Mouse (Mus musculus) stomach, postnatal 0 days (tissue): ENCODE measurements at regions not wholly inside any gene's neighbourhood (a gene's known extent, or its start where the extent isn't known, plus 50 kb on each side); places are given as distances from the start of the nearest gene placed in this dataset.

Experiments
- ATAC-seq: fragments of 200-750 bp; cut with Nextera tagmentation; 2 replicates; pipeline ENCODE4 v1.8.0; 2017; ENCODE audit not compliant: low FRiP score, low TSS enrichment
- DNase-seq: peaks from one replicate; pipeline ENCODE4 v3.0.0-alpha.2; 2016; ENCODE audit warnings: low spot score
- H3K27ac ChIP-seq: fragments of 300-500 bp; sonication (generic); replicated peaks from 2 replicates; pipeline ENCODE4 v1.5.1; 2014; ENCODE audit warnings: mild to moderate bottlenecking, control low read depth
- H3K27me3 ChIP-seq: fragments of 300-500 bp; sonication (generic); 2 replicates; pipeline ENCODE4 v1.6.1; 2014; ENCODE audit warnings: low read length; ENCODE audit not compliant: control insufficient read depth, insufficient read depth
- H3K36me3 ChIP-seq: fragments of 300-500 bp; sonication (generic); 2 replicates; pipeline ENCODE4 v1.6.1; 2014; ENCODE audit warnings: low read length, mixed read lengths; ENCODE audit not compliant: control insufficient read depth, insufficient read depth
- H3K4me1 ChIP-seq: fragments of 300-500 bp; sonication (generic); replicated peaks from 2 replicates; pipeline ENCODE4 v1.6.1; 2014; ENCODE audit warnings: antibody characterized with exemption; ENCODE audit not compliant: control insufficient read depth, insufficient read depth
- H3K4me2 ChIP-seq: fragments of 300-500 bp; sonication (generic); replicated peaks from 2 replicates; pipeline ENCODE4 v1.6.1; 2014; ENCODE audit warnings: low read depth, mild to moderate bottlenecking, control low read depth, moderate library complexity
- H3K4me3 ChIP-seq: fragments of 300-500 bp; sonication (generic); 2 replicates; pipeline ENCODE4 v1.5.1; 2014; ENCODE audit warnings: low read depth, low read length, control low read depth
- H3K9ac ChIP-seq: fragments of 300-500 bp; sonication (generic); 2 replicates; pipeline ENCODE4 v1.6.1; 2014; ENCODE audit warnings: mild to moderate bottlenecking, low read length, control low read depth, mixed read lengths
- H3K9me3 ChIP-seq: fragments of 300-500 bp; sonication (generic); 2 replicates; pipeline ENCODE4 v1.6.1; 2016; ENCODE audit warnings: low read length; ENCODE audit not compliant: control insufficient read depth
- CTCF ChIP-seq: IDR thresholded peaks from 2 replicates; pipeline ENCODE4 v1.5.1; 2016; ENCODE audit warnings: antibody characterized with exemption, low read depth, mild to moderate bottlenecking, moderate library complexity
- EP300 ChIP-seq: optimal IDR thresholded peaks from 2 replicates; pipeline ENCODE3; 2016; ENCODE audit warnings: antibody characterized with exemption
- WGBS: fragments of 180-500 bp; shearing (Covaris S2); extraction: QIAGEN DNeasy Blood & Tissue Kit; methylation state at CpG from one replicate; pipeline ENCODE4 v1.1.7; 2014; 5-methylcytosine and 5-hydroxymethylcytosine counted together

GRCm38 (mm10) chr1:194428586-194428985, 189.4 kb upstream of the Plxna2 start:
- DNase-seq (no peak), ATAC-seq (no peak)
- Histone ChIP-seq H3K36me3 (no peaks in the 10 kb centered on the region), H3K4me3 (no peak overlapping the region), H3K9me3 (no peaks in the 10 kb centered on the region), H3K4me2 (no peak overlapping the region), H3K27me3 (no peaks in the 10 kb centered on the region), H3K9ac (no peak overlapping the region), H3K27ac (no peak overlapping the region), H3K4me1 (no peaks in the 10 kb centered on the region)
- TF ChIP-seq EP300 = no peak
- TF ChIP-seq CTCF = no peak
- 74% methylated on average over 3 of the region's 3 CpGs for WGBS

GRCm38 (mm10) chr1:194426293-194426692, 191.7 kb upstream of the Plxna2 start:
- Histone ChIP-seq H3K9ac (no peak overlapping the region), H3K9me3 (no peaks in the 10 kb centered on the region), H3K4me3 (no peak overlapping the region), H3K4me2 (no peak overlapping the region), H3K27ac (no peak overlapping the region), H3K27me3 (no peaks in the 10 kb centered on the region), H3K4me1 (no peaks in the 10 kb centered on the region), H3K36me3 (no peaks in the 10 kb centered on the region)
- DNase-seq (no peak), ATAC-seq (no peak)
- no peak for TF ChIP-seq EP300
- no peak for TF ChIP-seq CTCF
- whole genome bisulfite sequencing = 44% methylated on average over 6 of the region's 6 CpGs

GRCm38 (mm10) chr1:194424201-194424600, 193.8 kb upstream of the Plxna2 start:
- H3K36me3 ChIP-seq = no peaks in the 10 kb centered on the region
- no peaks in the 10 kb centered on the region for H3K9me3 ChIP-seq
- DNase-seq (no peak), ATAC-seq (no peak)
- H3K27ac ChIP-seq = no peak overlapping the region
- H3K4me3 ChIP-seq = no peak overlapping the region
- H3K4me1 ChIP-seq = no peaks in the 10 kb centered on the region
- 83% methylated on average over 2 of the region's 2 CpGs for WGBS
- H3K4me2 ChIP-seq = no peak overlapping the region
- no peak overlapping the region for H3K9ac ChIP-seq
- no peaks in the 10 kb centered on the region for H3K27me3 ChIP-seq
- TF ChIP-seq CTCF (no peak), EP300 (no peak)

GRCm38 (mm10) chr1:194412193-194412592, 205.8 kb upstream of the Plxna2 start:
- Histone ChIP-seq H3K4me1 (no peaks in the 10 kb centered on the region), H3K4me2 (no peak overlapping the region)

GRCm38 (mm10) chr1:194411788-194412187, 206.2 kb upstream of the Plxna2 start:
- ATAC-seq = no peak

More at GRCm38 (mm10) chr1:194412193-194412592, 205.8 kb upstream of the Plxna2 start:
- Histone ChIP-seq H3K9me3 (no peaks in the 10 kb centered on the region), H3K4me3 (no peak overlapping the region), H3K27ac (no peak overlapping the region), H3K36me3 (no peaks in the 10 kb centered on the region), H3K27me3 (no peaks in the 10 kb centered on the region), H3K9ac (no peak overlapping the region)
- no peak for TF ChIP-seq CTCF
- no peak for TF ChIP-seq EP300
- no peak for ATAC-seq
- no peak for DNase-seq
- WGBS = 76% methylated on average over 5 of the region's 5 CpGs

GRCm38 (mm10) chr1:194399281-194399680, 218.7 kb upstream of the Plxna2 start:
- TF ChIP-seq CTCF (no peak), EP300 (no peak)
- no peak overlapping the region for H3K9ac ChIP-seq

More at GRCm38 (mm10) chr1:194411788-194412187, 206.2 kb upstream of the Plxna2 start:
- H3K9me3 ChIP-seq = no peaks in the 10 kb centered on the region
- WGBS = 74% methylated on average over 2 of the region's 2 CpGs
- H3K9ac ChIP-seq = no peak overlapping the region
- H3K36me3 ChIP-seq = no peaks in the 10 kb centered on the region
- no peak overlapping the region for H3K4me3 ChIP-seq
- no peak for DNase-seq
- no peak overlapping the region for H3K27ac ChIP-seq
- no peaks in the 10 kb centered on the region for H3K27me3 ChIP-seq
- TF ChIP-seq CTCF (no peak), EP300 (no peak)
- no peak overlapping the region for H3K4me2 ChIP-seq
- no peaks in the 10 kb centered on the region for H3K4me1 ChIP-seq

More at GRCm38 (mm10) chr1:194399281-194399680, 218.7 kb upstream of the Plxna2 start:
- H3K4me1 ChIP-seq = no peaks in the 10 kb centered on the region
- H3K36me3 ChIP-seq = no peaks in the 10 kb centered on the region
- ATAC-seq = no peak
- DNase-seq = no peak
- H3K27me3 ChIP-seq = no peaks in the 10 kb centered on the region
- no peaks in the 10 kb centered on the region for H3K9me3 ChIP-seq
- H3K4me3 ChIP-seq = no peak overlapping the region
- H3K27ac ChIP-seq = no peak overlapping the region
- no peak overlapping the region for H3K4me2 ChIP-seq
